Mouse (Mus musculus) myocyte (in vitro differentiated cells): ENCODE data around the gene Lamb3. TPM values are rescaled to one million over a fixed set of nuclear protein-coding genes. Genes with fewer than 3 reads are reported as not detected.

ENCODE experiments used
- H3K27me3 ChIP-seq: one replicate; pipeline ENCODE4 v1.6.1; 2011; ENCODE audit not compliant: control insufficient read depth, insufficient read depth, insufficient read length
- H3K36me3 ChIP-seq: one replicate; pipeline ENCODE4 v1.6.1; 2011; ENCODE audit not compliant: control insufficient read depth, insufficient read depth
- H3K4me2 ChIP-seq: one replicate; pipeline ENCODE4 v1.6.1; 2011; ENCODE audit warnings: low read depth, control low read depth
- H3K4me3 ChIP-seq: one replicate; pipeline ENCODE4 v1.5.1; 2011; ENCODE audit warnings: mild to moderate bottlenecking, control low read depth, moderate library complexity
- H3K79me2 ChIP-seq: one replicate; pipeline ENCODE4 v1.6.1; 2011; ENCODE audit not compliant: control insufficient read depth, insufficient read depth
- H3ac ChIP-seq: one replicate; pipeline ENCODE4 v1.6.1; 2011; ENCODE audit not compliant: control insufficient read depth, insufficient read length
- CEBPB ChIP-seq: IDR thresholded peaks from 2 replicates; pipeline ENCODE4 v1.6.1; 2011; ENCODE audit warnings: mild to moderate bottlenecking, moderate library complexity; ENCODE audit not compliant: poor library complexity, insufficient read depth, severe bottlenecking
- E2F4 ChIP-seq: IDR thresholded peaks from one replicate; pipeline ENCODE4 v1.6.1; 2011; ENCODE audit warnings: mild to moderate bottlenecking, control low read depth, moderate library complexity; ENCODE audit not compliant: insufficient read depth
- MAX ChIP-seq: IDR thresholded peaks from one replicate; pipeline ENCODE4 v1.6.1; 2011; ENCODE audit warnings: low read depth, mild to moderate bottlenecking, control low read depth
- MYOD1 ChIP-seq, 3 experiments: IDR thresholded peaks; one replicate each; pipeline ENCODE4 v1.6.1; 2011; ENCODE audit warnings: control low read depth in 2 of 3, low read depth in 2 of 3, mild to moderate bottlenecking in 2 of 3, moderate library complexity in 1 of 3; ENCODE audit not compliant: insufficient read length in 2 of 3, control insufficient read depth in 1 of 3
- MYOG ChIP-seq, 3 experiments: IDR thresholded peaks; one replicate each; pipeline ENCODE4 v1.6.1; 2011; ENCODE audit warnings: control low read depth in 2 of 3, low read depth in 2 of 3, mild to moderate bottlenecking in 2 of 3; ENCODE audit not compliant: insufficient read length in 2 of 3, control insufficient read depth in 1 of 3, insufficient read depth in 1 of 3
- POLR2A ChIP-seq: IDR thresholded peaks from one replicate; pipeline ENCODE4 v1.6.1; 2011; ENCODE audit warnings: low read depth, mild to moderate bottlenecking, control low read depth, moderate library complexity; ENCODE audit not compliant: insufficient read length
- POLR2AphosphoS2 ChIP-seq: IDR thresholded peaks from one replicate; pipeline ENCODE4 v1.6.1; 2011; ENCODE audit warnings: low read depth, control low read depth; ENCODE audit not compliant: insufficient read length
- REST ChIP-seq: IDR thresholded peaks from one replicate; pipeline ENCODE4 v1.6.1; 2011; ENCODE audit warnings: mild to moderate bottlenecking, control low read depth, moderate library complexity; ENCODE audit not compliant: insufficient read depth, insufficient read length
- SRF ChIP-seq: IDR thresholded peaks from one replicate; pipeline ENCODE4 v1.6.1; 2011; ENCODE audit warnings: low read depth; ENCODE audit not compliant: control insufficient read depth, insufficient read length
- TCF12 ChIP-seq: IDR thresholded peaks from one replicate; pipeline ENCODE4 v1.6.1; 2011; ENCODE audit warnings: mild to moderate bottlenecking, control low read depth; ENCODE audit not compliant: poor library complexity, insufficient read depth, severe bottlenecking
- TCF3 ChIP-seq: IDR thresholded peaks from one replicate; pipeline ENCODE4 v1.6.1; 2011; ENCODE audit warnings: low read depth, control low read depth; ENCODE audit not compliant: insufficient read length
- USF1 ChIP-seq: IDR thresholded peaks from one replicate; pipeline ENCODE4 v1.6.1; 2011; ENCODE audit warnings: low read depth, mild to moderate bottlenecking, control low read depth, moderate library complexity
- polyA plus RNA-seq: library from polyadenylated mRNA; unstranded; fragments of >200 nt; fragmentation: generic; extraction: Trizol; gene quantifications from one replicate; pipeline ENCODE4 v1.2.1, GENCODE M21; 2012; ENCODE audit warnings: missing spikeins

Gene Lamb3
- polyA plus RNA-seq, 1 experiment: 15.5 TPM

- TF ChIP-seq MAX (no peak), MYOG (IDR thresholded peaks at IDR 0.05; ENCODE audit: control insufficient read depth in 1 of 3, insufficient read depth in 1 of 3, insufficient read length in 2 of 3, low read depth in 2 of 3) (no peak), SRF (no peak), TCF12 (no peak), POLR2AphosphoS2 (no peak), E2F4 (no peak), REST (no peak), USF1 (no peak), TCF3 (no peak), MYOD1 (IDR thresholded peaks at IDR 0.05; ENCODE audit: control insufficient read depth in 1 of 3, insufficient read length in 2 of 3, low read depth in 2 of 3) (no peak), POLR2A (no peak), CEBPB (no peak)
- no peak overlapping the region for H3K4me2 ChIP-seq
- H3ac ChIP-seq: no peak overlapping the region
- no peaks in the 10 kb centered on the region for H3K79me2 ChIP-seq
- no peak overlapping the region for H3K4me3 ChIP-seq
- no peaks in the 10 kb centered on the region for H3K36me3 ChIP-seq
- no peaks in the 10 kb centered on the region for H3K27me3 ChIP-seq
Observed at GRCm38 (mm10) chr1:193234930-193235329, 27.4 kb downstream of the Lamb3 start.

- Histone ChIP-seq H3K4me2 (no peak overlapping the region), H3K79me2 (no peaks in the 10 kb centered on the region), H3K27me3 (no peaks in the 10 kb centered on the region), H3K4me3 (no peak overlapping the region), H3K36me3 (no peaks in the 10 kb centered on the region), H3ac (no peak overlapping the region)
- TF ChIP-seq E2F4 (no peak), POLR2A (no peak), MYOG (IDR thresholded peaks at IDR 0.05; ENCODE audit: control insufficient read depth in 1 of 3, insufficient read depth in 1 of 3, insufficient read length in 2 of 3, low read depth in 2 of 3) (no peak), MYOD1 (IDR thresholded peaks at IDR 0.05; ENCODE audit: control insufficient read depth in 1 of 3, insufficient read length in 2 of 3, low read depth in 2 of 3) (no peak), USF1 (no peak), MAX (no peak), TCF12 (no peak), SRF (no peak), TCF3 (no peak), POLR2AphosphoS2 (no peak)
Observed at GRCm38 (mm10) chr1:193238426-193238825, 30.9 kb downstream of the Lamb3 start.

DNA sequence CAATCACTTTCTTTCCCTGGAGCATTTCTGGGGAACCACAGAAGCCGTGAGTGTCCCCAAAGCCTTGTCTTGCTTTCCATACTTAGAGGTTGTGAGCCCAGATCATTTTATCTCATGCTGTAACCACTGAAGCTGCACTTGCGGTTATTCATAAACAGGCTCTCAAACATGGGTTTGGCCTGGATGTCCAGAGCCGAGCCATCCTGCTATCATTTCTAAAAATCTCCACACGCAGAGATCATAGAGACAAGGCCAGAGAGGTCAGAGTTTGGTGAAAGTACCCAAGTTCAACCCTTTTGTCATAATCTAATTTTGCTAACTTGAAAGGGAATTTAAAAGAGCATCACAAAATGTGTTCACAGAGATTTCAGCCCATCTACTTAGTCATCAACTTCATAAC is 33.9 kb downstream of the Lamb3 start:
- Histone ChIP-seq H3K4me3 (no peak overlapping the region), H3K79me2 (no peaks in the 10 kb centered on the region), H3K4me2 (no peak overlapping the region), H3ac (no peak overlapping the region), H3K27me3 (no peaks in the 10 kb centered on the region), H3K36me3 (no peaks in the 10 kb centered on the region)
- TF ChIP-seq POLR2A (no peak), USF1 (no peak), POLR2AphosphoS2 (no peak), MAX (no peak), MYOG (IDR thresholded peaks at IDR 0.05; ENCODE audit: control insufficient read depth in 1 of 3, insufficient read depth in 1 of 3, insufficient read length in 2 of 3, low read depth in 2 of 3) (no peak), TCF3 (no peak), TCF12 (no peak), CEBPB (no peak), REST (no peak), SRF (no peak), E2F4 (no peak), MYOD1 (IDR thresholded peaks at IDR 0.05; ENCODE audit: control insufficient read depth in 1 of 3, insufficient read length in 2 of 3, low read depth in 2 of 3) (no peak)

GRCm38 (mm10) chr1:193242238-193242637 is 34.7 kb downstream of the Lamb3 start:
- Histone ChIP-seq H3ac (no peak overlapping the region), H3K36me3 (no peaks in the 10 kb centered on the region), H3K4me2 (no peak overlapping the region), H3K79me2 (no peaks in the 10 kb centered on the region), H3K4me3 (no peak overlapping the region), H3K27me3 (no peaks in the 10 kb centered on the region)
- no peak for TF ChIP-seq E2F4
- no peak for TF ChIP-seq SRF
- no peak for TF ChIP-seq USF1
- no peak for TF ChIP-seq MYOG (IDR thresholded peaks at IDR 0.05; ENCODE audit: control insufficient read depth in 1 of 3, insufficient read depth in 1 of 3, insufficient read length in 2 of 3, low read depth in 2 of 3)
- TF ChIP-seq MYOD1 (IDR thresholded peaks at IDR 0.05; ENCODE audit: control insufficient read depth in 1 of 3, insufficient read length in 2 of 3, low read depth in 2 of 3): no peak
- no peak for TF ChIP-seq POLR2AphosphoS2

DNA sequence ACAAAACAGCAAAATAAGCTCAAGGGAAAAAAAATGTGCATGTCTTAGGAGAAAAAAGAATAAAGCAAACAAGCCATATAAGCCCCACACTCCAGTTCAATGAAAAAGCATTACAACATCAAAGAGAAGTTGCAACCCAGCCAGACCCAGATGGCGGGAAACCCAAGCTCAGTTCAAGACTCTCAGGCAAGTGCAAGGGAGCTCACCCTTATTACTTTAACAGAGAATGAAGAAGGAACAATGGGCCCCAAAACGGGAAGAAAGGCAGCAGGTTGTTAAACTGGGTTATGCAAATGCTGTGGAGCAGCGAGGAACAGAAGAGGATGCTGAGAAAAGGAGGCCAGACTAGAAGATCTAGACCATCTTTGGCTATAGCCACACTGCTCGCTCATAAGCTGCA is 35.4 kb downstream of the Lamb3 start:
- no peaks in the 10 kb centered on the region for H3K79me2 ChIP-seq
- H3K4me3 ChIP-seq: no peak overlapping the region
- no peaks in the 10 kb centered on the region for H3K27me3 ChIP-seq
- TF ChIP-seq REST (no peak), MYOD1 (IDR thresholded peaks at IDR 0.05; ENCODE audit: control insufficient read depth in 1 of 3, insufficient read length in 2 of 3, low read depth in 2 of 3) (no peak), MYOG (IDR thresholded peaks at IDR 0.05; ENCODE audit: control insufficient read depth in 1 of 3, insufficient read depth in 1 of 3, insufficient read length in 2 of 3, low read depth in 2 of 3) (no peak), POLR2A (no peak), SRF (no peak)
- H3K4me2 ChIP-seq: no peak overlapping the region
- no peak overlapping the region for H3ac ChIP-seq
- no peaks in the 10 kb centered on the region for H3K36me3 ChIP-seq
